Mouse (Mus musculus) B cell, adult 2 months (primary cell): ENCODE measurements around the gene Asb7.

ENCODE experiments used
- DNase-seq, 2 experiments: peaks; one replicate each; pipeline ENCODE4 v3.0.0; 2022

Gene Asb7

DNA sequence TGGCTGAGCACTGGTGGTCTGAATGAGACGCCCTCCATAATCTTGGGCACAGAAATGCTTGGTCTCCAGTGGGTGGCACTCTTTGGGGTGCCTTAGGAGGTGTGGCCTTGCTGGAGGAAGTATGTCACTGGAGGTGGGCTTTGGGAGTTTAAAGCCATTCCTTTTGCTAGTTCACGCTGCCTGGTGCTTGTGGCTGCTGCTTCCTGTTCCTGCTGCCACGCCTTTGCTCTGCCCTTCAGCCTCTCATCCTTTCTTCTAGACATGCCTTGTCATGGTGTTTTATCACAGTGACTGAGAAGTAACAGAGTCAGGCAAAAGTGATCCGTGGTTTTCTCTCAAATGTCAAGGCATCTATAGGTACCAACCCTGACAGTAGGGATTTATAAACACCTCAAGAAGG lies 37.2 kb downstream of the Asb7 start:
- DNase-seq: no peak

DNA sequence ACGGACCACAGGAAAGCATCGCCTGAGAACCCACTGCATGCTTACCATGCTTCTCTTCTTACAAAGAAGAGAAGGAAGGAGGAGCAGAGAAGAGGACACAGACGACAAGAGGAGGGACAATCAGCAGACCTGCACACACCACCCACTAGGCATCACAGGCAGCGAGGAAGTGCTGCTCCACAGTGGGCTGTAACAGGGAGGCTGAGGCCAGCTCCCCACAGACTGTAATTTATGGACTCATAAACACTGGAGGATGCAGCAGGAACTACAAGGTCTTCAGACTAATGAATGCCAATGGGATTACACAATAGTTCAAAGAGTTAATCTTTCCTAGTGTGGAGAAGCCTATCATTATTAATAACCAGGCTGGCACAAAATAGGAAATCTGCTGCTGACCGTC lies 38.5 kb downstream of the Asb7 start:
- DNase-seq: no peak

DNA sequence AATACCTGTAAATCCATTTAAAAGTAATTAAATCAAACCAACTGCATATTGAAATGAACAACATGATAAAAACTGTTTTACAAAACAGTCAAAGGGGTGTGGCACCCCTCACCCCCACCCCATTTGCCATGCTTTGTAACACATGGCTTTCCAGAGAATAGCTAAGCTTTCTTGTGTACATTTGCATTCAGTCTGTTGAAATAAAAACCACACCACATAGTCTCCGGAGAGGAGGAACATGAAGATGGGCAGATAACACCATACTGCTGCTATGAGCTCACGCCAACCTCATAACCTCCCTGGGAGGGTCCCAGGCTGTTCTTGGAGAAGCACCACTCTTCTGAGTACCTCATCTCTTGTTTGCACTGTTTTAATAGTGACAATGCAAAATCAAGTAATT lies 40.2 kb downstream of the Asb7 start:
- no peak for DNase-seq

DNA sequence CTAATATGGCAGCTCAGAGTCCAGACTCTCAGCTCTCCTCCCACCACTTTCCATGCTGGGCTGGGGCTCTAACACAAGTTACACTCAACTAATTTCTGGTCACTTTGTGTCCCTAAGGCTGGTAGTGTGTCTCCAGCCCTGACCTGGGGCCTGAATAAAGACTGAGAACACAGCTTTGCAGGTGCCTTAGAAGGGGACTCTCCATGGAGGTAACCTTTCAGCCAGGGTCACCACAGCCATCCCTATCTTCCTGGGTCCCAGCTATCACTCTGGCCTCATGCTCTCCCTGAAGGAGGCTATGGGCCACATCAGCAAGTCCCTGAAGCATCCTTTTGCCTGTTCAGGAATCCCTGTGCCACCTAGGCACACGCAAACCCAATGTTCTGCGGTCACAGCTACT lies 43.7 kb downstream of the Asb7 start:
- DNase-seq: no peak

DNA sequence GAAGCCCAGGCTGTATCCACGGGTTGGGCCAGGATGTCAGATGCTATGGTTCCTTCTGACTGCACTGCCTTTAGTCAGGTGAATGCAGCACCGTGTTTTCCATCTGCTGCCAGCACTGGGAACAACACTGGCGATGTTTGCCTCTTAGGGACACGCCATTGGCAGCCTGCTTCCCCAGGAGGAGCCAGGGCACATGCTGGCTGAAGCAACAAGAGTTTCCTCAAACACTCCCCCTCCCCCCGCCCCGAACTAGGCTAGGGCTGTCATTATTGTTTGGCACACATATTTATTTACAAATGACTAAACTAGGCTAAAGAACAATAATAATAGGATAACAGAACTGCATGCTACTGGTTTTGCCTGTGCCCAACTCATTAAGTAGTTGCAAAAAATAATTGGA lies 56.0 kb downstream of the Asb7 start:
- DNase-seq: no peak

DNA sequence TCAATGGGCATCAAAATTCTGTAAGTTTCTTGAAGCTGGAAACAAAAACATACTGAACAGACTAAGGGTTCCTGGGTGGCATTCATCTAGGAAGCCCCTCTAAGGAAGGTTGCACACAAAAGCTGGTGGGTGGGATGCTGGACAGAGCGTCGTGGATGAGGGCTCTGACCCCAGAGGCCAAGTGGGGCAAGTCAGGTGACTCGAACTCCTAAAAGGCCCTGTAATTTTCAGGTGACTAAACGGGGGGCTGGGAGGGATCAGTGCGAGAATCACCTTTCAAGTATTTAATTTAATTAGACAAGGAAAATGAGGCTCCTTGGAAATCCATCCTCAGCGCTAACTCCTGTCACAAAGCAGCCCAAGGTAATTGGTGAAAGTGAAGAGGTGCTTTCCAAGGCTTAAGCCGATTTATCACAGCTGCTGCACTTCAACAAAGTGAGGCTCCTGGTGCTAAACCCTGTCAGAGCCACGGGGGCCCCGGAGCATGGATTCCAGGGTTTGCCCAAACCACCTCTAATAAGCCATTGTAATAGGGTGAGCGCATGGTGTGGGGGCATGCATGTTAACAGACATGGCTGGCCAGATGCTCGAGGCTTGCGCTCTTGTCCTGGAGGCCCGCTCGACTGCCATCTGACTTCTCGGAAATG lies 59.1 kb downstream of the Asb7 start:
- no peak for DNase-seq

DNA sequence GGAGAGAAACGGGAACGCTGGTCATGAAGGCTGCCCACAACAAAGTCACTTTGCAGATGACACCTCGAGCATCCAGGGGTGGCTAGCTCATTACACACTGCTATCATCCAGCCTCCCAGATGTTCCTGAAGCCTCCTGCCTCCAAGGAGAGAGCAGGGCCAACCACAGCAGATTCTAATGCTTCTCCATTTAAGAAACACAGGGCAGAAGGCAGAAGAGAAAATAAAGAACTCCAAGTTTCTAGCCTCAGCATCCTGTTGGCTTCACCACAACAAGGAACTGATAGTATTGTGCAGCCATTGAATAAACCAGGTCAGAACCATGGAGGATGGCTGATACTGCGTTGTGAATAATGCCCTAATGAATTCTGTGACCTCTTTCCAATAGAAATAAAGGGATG lies 60.0 kb downstream of the Asb7 start:
- DNase-seq: no peak

DNA sequence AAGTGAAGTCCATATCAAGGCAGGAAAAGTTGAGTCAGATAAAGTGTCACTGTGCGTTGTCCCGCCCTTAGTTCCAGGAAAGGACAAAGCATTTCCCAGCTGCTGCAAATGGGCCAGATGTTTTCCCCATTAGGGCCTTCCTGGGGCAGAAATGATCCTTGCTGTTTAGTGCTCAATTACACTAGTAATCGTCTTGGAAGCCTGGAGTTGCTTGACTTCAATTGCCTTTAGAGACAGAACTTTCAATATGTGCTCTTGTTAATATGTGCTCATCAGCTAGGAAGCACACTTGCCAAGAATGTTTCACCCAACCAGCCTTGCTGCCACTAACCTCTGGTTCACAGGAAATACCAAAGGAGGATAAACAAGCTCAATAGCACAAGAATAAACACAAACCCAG lies 66.0 kb downstream of the Asb7 start:
- DNase-seq: no peak

DNA sequence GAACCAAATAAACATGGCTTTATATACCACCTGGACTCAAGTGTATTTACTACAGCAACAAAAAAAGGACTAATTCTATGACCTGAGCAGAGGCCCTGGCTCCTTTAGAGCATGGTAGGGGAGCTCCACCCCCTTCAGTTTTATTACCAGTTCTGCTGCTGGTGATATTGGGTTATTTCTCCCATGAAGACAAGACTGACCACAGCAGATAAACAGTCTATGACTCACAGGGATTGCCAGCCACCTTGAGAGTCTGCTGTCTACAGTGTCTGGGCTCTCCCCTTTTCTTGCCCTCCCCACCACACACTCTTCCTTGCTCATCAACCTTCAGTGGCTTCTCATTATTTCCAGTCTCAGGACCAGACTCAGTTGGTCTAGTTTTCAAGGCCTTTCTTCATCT lies 87.5 kb downstream of the Asb7 start:
- DNase-seq: no peak

DNA sequence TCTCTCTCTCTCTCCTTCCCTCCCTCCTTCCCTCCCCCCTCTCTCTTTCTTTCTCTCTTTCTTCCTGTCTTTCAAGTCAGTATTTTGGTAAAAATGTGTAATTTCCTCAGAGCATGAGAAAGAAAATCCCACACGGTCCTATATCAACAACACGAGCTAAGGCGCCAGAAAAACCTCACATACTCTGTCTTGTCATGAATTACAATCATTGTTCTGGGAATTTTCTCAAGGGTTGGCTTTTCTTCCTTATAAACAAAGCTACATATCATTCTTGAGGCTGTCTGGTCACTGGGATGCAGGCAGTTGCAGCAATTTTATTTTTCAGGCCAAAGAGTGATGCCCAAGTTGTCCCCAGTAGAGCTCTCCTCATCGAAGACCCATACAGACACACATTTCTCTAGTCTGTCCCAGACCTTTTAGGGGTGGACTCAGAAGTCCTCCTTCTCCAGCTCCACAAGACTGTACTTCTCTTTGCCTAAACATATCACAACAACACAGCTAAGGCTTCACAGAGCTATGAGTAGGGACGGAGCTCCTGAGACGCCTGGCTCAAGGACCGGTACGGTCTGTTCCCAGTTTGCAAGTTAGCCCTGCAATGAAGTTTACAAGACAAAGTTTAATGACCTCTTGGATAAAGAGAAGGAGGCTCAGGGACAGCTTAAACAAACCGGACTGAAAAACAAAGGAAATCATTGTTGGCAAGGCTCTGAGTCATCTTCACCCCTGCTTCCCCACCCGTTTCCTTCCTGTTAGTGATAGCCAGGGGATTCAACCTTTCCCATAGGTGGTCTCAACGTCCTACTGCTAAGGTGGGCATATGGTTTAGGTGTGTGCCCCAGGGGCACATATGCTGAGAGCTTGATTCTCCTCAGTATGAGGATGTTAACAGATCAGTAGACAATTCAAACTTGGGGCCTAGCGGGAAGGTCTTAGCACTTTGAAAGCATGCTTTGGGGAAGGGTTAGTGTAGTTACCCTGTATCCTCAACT lies 88.5 kb downstream of the Asb7 start:
- DNase-seq: no peak

DNA sequence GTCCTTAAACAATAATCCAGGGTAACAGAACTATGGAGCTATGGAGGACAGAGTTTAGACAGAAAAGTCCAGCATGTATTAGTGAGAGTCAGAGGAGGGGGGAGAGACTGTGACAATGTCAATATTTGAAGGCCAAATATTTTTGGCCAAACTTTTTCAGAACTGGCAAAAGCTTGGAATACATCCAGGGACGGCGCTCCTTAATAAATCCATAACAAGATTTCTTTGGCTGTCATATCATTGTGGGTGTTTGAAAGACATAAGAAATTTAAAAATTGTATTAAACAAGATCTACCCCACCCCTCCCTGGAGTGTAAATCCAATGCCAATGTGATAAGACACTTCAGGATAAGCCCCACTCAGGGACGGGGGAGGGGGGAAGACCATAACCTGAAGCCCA lies 89.3 kb downstream of the Asb7 start:
- no peak for DNase-seq

DNA sequence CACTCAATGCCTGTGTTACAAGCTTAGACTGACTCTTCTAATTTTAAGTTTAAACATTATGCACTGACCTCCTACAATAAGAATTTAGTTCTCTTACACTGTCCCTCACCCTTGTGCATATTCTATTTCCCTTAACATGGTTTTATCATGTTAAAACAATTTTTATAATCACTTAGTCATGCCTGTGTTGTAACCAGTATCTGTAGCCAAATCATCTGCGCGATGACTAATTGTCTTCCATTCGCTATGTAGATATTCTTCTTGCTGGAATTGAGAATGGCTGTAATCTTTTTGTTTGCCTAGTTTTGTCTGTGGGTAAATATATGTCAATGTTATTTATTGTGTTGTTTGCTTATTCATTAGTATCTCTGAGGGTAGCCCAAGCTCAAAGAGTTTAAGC lies 91.5 kb downstream of the Asb7 start:
- DNase-seq: no peak
